Mouse (Mus musculus) forebrain, embryonic 10.5 days (tissue): ENCODE data around the gene Htt. TPM values are rescaled to one million over a fixed set of nuclear protein-coding genes. Genes with fewer than 3 reads are reported as not detected.
"Not testable (repeated sequence)": the region's sequence is repeated elsewhere in the genome, so short reads cannot be mapped to it uniquely, and the experiment has no call there.

ENCODE experiments used
- DNase-seq: peaks from one replicate; pipeline ENCODE4 v3.0.0-alpha.2; 2017; ENCODE audit warnings: low spot score; ENCODE audit errors: extremely low spot score
- H3K27ac ChIP-seq: fragments of 300-500 bp; sonication (generic); 2 replicates; pipeline ENCODE4 v1.5.1; 2016; ENCODE audit warnings: mild to moderate bottlenecking
- H3K27me3 ChIP-seq: fragments of 300-500 bp; sonication (generic); 2 replicates; pipeline ENCODE4 v1.6.1; 2016; ENCODE audit warnings: mild to moderate bottlenecking; ENCODE audit not compliant: poor library complexity, severe bottlenecking
- H3K36me3 ChIP-seq: fragments of 300-500 bp; sonication (generic); replicated peaks from 2 replicates; pipeline ENCODE4 v1.6.1; 2016; ENCODE audit warnings: mild to moderate bottlenecking, moderate library complexity
- H3K4me1 ChIP-seq: fragments of 300-500 bp; sonication (generic); 2 replicates; pipeline ENCODE4 v1.6.1; 2016
- H3K4me3 ChIP-seq: fragments of 300-500 bp; sonication (generic); 2 replicates; pipeline ENCODE4 v1.5.1; 2016; ENCODE audit warnings: mild to moderate bottlenecking, moderate library complexity
- H3K9me3 ChIP-seq: fragments of 300-500 bp; sonication (generic); 2 replicates; pipeline ENCODE4 v1.6.1; 2016; ENCODE audit warnings: mild to moderate bottlenecking, moderate library complexity
- WGBS: fragments of 180-500 bp; shearing (Covaris S2); methylation state at CpG from one replicate; pipeline ENCODE4 v1.1.7; 2016; 5-methylcytosine and 5-hydroxymethylcytosine counted together
- polyA plus RNA-seq: library from polyadenylated mRNA; unstranded; fragments of >200 nt; fragmentation: Nextera tagmentation; extraction: Ambion mirVana; gene quantifications from 2 replicates; pipeline ENCODE4 v1.2.1, GENCODE M21; 2016

Gene Htt
- polyA plus RNA-seq, 1 experiment from 2014 or later, result 19.2 TPM

- 92% methylated on average over 2 of the region's 2 CpGs for WGBS
- no peak overlapping the region for H3K27ac ChIP-seq
- no peaks in the 10 kb centered on the region for H3K9me3 ChIP-seq
- no peaks in the 10 kb centered on the region for H3K27me3 ChIP-seq
- H3K4me3 ChIP-seq, result no peak overlapping the region
- H3K4me1 ChIP-seq, result no peaks in the 10 kb centered on the region
- no peak for DNase-seq
- H3K36me3 ChIP-seq, result peaks cover 73% of the 10 kb centered on the region
Measured at GRCm38 (mm10) chr5:34791141-34791540, 29.6 kb downstream of the Htt start.

- Histone ChIP-seq H3K4me1 (no peaks in the 10 kb centered on the region), H3K4me3 (no peak overlapping the region), H3K9me3 (no peaks in the 10 kb centered on the region), H3K27ac (no peak overlapping the region), H3K27me3 (no peaks in the 10 kb centered on the region), H3K36me3 (peaks cover 92% of the 10 kb centered on the region)
- DNase-seq, result no peak
- 92% methylated on average over 5 of the region's 5 CpGs for WGBS
Measured at GRCm38 (mm10) chr5:34800292-34800953, 38.9 kb downstream of the Htt start.

- no peak overlapping the region for H3K4me3 ChIP-seq
- DNase-seq, result no peak
- 94% methylated on average over 1 of the region's 1 CpGs for WGBS
- no peak overlapping the region for H3K27ac ChIP-seq
- no peaks in the 10 kb centered on the region for H3K4me1 ChIP-seq
- H3K36me3 ChIP-seq, result peaks cover 78% of the 10 kb centered on the region
- H3K9me3 ChIP-seq, result no peaks in the 10 kb centered on the region
- no peaks in the 10 kb centered on the region for H3K27me3 ChIP-seq
Measured at GRCm38 (mm10) chr5:34806038-34806437, 44.5 kb downstream of the Htt start.

GRCm38 (mm10) chr5:34822431-34823149 lies 61.0 kb downstream of the Htt start:
- Histone ChIP-seq H3K4me3 (no peak overlapping the region), H3K4me1 (no peaks in the 10 kb centered on the region), H3K9me3 (no peaks in the 10 kb centered on the region), H3K36me3 (peaks cover 84% of the 10 kb centered on the region), H3K27ac (no peak overlapping the region), H3K27me3 (no peaks in the 10 kb centered on the region)
- no peak for DNase-seq
- 93% methylated on average over 3 of the region's 3 CpGs for WGBS

- no peaks in the 10 kb centered on the region for H3K27me3 ChIP-seq
- peaks cover 74% of the 10 kb centered on the region for H3K36me3 ChIP-seq
- H3K9me3 ChIP-seq, result no peaks in the 10 kb centered on the region
- WGBS, result 98% methylated on average over 3 of the region's 3 CpGs
- DNase-seq, result no peak
- no peak overlapping the region for H3K4me3 ChIP-seq
- no peak overlapping the region for H3K27ac ChIP-seq
- no peaks in the 10 kb centered on the region for H3K4me1 ChIP-seq
Measured at GRCm38 (mm10) chr5:34854079-34854478, 92.5 kb downstream of the Htt start.

- Histone ChIP-seq H3K9me3 (no peaks in the 10 kb centered on the region), H3K4me3 (no peak overlapping the region), H3K4me1 (no peaks in the 10 kb centered on the region), H3K27me3 (no peaks in the 10 kb centered on the region), H3K36me3 (peaks cover 88% of the 10 kb centered on the region), H3K27ac (no peak overlapping the region)
- WGBS, result 95% methylated on average over 5 of the region's 5 CpGs
- DNase-seq, result no peak
Measured at GRCm38 (mm10) chr5:34865367-34865766, 103.8 kb downstream of the Htt start.

GRCm38 (mm10) chr5:34880307-34880706 lies 118.8 kb downstream of the Htt start:
- not testable (repeated sequence) for H3K27me3 ChIP-seq, DNase-seq, H3K27ac ChIP-seq, H3K9me3 ChIP-seq, H3K4me1 ChIP-seq, H3K4me3 ChIP-seq
- H3K36me3 ChIP-seq, result peaks cover 88% of the 10 kb centered on the region
- WGBS, result 92% methylated on average over 3 of the region's 3 CpGs

GRCm38 (mm10) chr5:34881023-34881422 lies 119.5 kb downstream of the Htt start:
- no peaks in the 10 kb centered on the region for H3K27me3 ChIP-seq
- no peaks in the 10 kb centered on the region for H3K4me1 ChIP-seq
- H3K36me3 ChIP-seq, result peaks cover 86% of the 10 kb centered on the region
- DNase-seq, result no peak
- no peaks in the 10 kb centered on the region for H3K9me3 ChIP-seq
- no peak overlapping the region for H3K27ac ChIP-seq
- 93% methylated on average over 3 of the region's 3 CpGs for WGBS
- H3K4me3 ChIP-seq, result no peak overlapping the region

GRCm38 (mm10) chr5:34885250-34885649 lies 123.7 kb downstream of the Htt start:
- Histone ChIP-seq H3K4me1 (no peaks in the 10 kb centered on the region), H3K9me3 (no peaks in the 10 kb centered on the region), H3K27me3 (no peaks in the 10 kb centered on the region), H3K4me3 (no peak overlapping the region), H3K27ac (no peak overlapping the region), H3K36me3 (peaks cover 86% of the 10 kb centered on the region)
- no peak for DNase-seq
- WGBS, result 88% methylated on average over 3 of the region's 3 CpGs

GRCm38 (mm10) chr5:34889252-34889651 lies 127.7 kb downstream of the Htt start:
- DNase-seq, result no peak
- H3K27ac ChIP-seq, result no peak overlapping the region
- WGBS, result 91% methylated on average over 4 of the region's 4 CpGs
- H3K27me3 ChIP-seq, result no peaks in the 10 kb centered on the region
- H3K36me3 ChIP-seq, result peaks cover 95% of the 10 kb centered on the region
- no peak overlapping the region for H3K4me3 ChIP-seq
- no peaks in the 10 kb centered on the region for H3K9me3 ChIP-seq
- H3K4me1 ChIP-seq, result no peaks in the 10 kb centered on the region

- Histone ChIP-seq H3K9me3 (no peaks in the 10 kb centered on the region), H3K27ac (no peak overlapping the region), H3K4me1 (no peaks in the 10 kb centered on the region), H3K36me3 (peaks cover 98% of the 10 kb centered on the region), H3K4me3 (no peak overlapping the region), H3K27me3 (no peaks in the 10 kb centered on the region)
- DNase-seq, result no peak
- WGBS, result 91% methylated on average over 3 of the region's 3 CpGs
Measured at GRCm38 (mm10) chr5:34896697-34897453, 135.3 kb downstream of the Htt start.

GRCm38 (mm10) chr5:34899787-34900469 lies 138.4 kb downstream of the Htt start:
- Histone ChIP-seq H3K27me3 (no peaks in the 10 kb centered on the region), H3K9me3 (no peaks in the 10 kb centered on the region), H3K36me3 (peaks cover 98% of the 10 kb centered on the region), H3K4me1 (no peaks in the 10 kb centered on the region), H3K27ac (no peak overlapping the region), H3K4me3 (no peak overlapping the region)
- DNase-seq, result no peak
- WGBS, result 95% methylated on average over 6 of the region's 6 CpGs
